Mouse (Mus musculus): ENCODE measurements around the gene Xbp1.
"Not testable (repeated sequence)": the region's sequence is repeated elsewhere in the genome, so short reads cannot be mapped to it uniquely, and the experiment has no call there.

Gene Xbp1

DNA sequence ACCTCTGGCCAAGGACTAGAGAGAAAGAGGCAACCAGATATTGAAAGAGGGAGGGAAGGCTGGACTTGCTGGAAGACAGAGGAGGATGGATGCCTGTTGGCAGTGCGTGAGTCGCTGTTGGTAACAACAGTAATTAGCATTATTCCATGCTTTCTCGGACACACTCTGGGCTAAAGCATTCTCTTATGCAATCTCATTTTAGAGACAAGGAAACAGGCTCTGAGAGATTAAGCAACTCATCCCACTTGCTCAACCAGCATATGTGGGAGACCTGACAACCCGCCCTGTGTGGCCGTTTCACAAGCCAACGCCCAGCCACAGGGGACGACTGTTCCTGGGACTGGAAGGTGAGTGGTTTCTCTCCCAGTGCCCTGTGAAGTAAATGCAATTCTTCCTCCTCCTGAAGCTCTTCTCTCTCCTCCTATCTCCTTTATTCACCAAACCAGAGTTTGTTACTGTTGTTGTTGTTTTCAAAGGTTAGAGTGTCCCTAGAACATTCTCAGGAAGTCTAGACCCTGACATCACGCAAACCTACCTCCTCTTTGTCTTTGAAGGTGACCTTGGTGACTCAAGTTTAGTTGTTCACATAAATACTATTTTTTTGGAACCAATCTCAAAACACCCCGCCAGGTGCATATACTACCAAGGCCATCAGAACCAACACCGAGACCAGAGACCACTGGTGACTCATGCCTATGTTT, 18.0 kb upstream of the Xbp1 start:
- peak; percentile 91 for DNase-seq

DNA sequence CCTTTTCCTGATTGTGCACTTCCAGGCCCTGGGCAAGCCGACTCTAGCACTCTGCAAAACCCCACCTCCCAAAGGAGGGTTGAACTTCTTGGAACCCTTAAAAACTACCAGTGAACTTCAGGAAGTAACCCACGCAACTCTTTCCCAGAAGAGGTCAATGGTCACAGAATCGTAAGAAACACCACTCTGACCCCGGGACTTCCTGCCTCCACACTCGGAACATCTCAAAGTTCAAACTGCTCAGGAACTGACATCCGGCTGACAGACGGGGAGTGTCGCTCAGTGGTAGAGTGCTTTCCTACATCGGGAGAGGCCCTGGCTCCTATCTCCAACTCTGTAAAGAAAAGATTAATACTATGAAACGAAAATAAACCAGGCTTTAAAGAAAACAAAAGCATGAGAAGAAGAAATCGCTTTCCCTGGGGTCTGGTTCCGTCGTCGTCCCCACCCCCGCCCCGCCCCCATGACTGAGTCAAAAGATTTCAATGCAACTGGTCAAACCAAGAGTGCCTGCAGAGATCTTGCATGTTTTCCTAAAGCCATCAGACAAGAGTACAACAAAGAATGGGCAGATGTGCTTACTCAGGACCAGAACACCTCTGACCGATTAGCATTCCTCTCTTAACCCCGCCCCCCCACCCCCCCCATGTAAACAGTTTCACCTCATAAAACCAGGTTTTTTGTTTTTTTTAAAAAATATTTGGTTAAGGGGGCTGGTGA, 14.4 kb upstream of the Xbp1 start:
- DNase-seq, result peak; percentile 98

DNA sequence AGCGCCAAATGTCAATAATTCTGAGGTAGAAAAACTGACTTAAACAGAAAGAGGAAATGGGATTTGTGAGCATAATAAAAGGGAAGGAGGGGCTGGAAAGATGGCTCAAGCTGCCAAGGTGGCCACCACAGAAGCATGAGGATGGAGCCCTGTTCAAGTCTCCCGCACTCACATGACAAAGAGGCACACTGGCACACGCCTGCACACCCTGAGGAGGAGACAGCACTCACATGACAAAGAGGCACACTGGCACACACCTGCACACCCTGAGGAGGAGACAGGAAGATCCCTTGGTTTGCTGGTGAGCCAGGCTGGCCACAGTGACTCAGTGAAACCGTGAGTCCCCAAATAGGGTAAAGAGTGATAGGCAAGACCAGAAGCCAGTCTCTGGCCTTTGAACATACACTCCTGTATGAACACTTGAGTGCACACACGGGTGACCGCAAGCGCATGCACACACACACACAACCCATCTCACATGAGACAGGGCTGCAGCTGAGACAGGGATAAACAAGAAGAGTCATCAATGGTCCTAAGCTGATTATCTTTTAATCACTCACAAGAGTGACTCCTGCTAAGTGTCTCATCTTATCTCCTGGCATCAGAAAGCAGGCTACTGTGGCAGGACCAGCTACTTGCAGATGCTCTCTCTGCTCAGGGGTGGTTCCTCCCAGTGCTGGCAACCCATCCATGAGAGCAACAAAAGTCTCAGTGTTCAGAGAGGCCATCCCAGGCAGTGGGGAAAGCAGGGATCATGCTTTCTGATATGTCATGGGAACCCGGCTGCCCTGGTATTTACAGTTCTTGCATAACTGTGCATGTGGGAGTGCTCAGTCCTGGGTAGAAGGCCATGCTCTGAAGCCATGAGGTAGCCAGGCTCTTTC, 11.0 kb upstream of the Xbp1 start:
- DNase-seq, result peak; percentile 92

DNA sequence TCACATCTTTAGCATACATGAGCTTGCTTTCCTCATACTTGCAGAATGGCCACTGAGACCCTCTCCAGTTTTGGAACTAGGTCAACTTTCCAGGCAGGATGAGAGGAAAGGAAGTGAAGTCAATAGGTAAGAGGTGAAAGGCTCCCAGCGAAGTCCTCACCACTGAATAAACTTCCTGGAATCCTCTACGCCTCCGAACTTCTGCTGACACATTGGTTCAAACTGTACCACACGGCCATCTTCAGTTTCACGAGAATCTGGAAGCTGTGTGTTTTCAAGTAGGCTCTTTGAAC, 10.4 kb upstream of the Xbp1 start:
- no peak for DNase-seq

DNA sequence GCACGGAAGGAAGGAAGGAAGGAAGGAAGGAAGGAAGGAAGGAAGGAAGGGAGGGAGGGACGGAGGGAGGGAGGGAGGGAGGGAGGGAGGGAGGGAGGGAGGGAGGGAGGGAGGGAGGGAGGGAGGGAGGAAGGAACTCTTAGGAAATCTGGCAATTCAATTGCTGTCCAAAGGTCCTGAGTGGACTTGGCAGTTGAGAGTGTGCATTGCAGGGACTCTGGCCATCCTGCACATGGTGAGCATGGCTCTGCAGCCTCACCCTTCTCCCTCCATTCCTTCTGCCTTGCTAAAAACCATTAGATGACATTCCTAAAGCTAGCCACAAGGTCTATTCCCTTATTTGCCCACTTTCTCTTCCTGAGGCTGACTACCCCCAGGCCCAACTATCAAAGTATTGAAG, 9.8 kb upstream of the Xbp1 start:
- not testable (repeated sequence) for DNase-seq

DNA sequence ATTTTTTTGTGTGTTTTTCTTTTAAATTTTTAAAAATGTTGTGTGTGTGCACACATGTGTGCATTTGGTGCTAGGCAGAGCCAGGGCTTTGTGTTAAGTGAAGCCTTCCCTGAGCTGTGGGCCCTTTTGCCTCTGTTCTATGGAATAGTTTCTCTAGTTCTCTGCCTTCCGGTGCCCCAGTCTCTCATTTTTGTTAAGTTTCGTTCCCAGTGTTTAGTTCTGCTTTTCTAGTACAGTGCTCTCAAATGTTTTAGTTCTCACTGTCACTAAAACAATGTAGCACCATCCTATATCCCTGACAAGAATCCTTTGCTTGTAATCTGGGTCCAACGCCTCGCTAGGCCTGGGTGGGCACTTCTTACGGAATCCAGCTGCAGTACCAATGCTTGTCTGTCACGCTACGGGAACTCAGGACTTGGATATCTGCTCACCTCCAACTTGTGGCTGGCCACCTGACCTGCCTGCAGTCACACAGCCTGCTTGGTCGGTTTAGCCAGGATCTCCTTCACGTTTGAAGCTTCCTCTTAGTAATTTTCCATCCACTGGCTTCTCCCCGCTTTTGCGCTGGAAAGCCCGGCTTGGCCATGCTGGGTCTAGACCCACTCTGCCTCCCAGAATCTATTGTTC, 8.2 kb upstream of the Xbp1 start:
- DNase-seq, result peak; percentile 87

DNA sequence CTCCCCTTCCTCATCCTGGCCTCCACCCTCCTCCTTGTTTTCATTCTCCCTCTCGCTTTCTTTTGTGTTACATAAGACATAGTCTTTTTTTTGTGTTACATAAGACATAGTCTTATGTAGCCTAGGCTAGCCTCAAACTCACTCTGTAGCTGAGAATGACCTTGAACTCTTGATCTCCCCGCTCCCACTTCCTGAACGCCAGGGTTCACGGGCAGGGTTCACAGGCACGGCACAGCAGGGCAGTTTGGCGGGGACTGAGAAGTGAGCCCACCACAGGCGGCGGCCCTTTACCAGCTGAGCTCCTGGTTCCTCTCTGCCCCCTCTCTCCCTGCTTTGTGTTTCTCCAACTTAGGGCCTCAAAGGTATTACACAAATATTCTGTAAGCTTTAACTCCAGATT, 7.5 kb upstream of the Xbp1 start:
- peak; percentile 61 for DNase-seq

DNA sequence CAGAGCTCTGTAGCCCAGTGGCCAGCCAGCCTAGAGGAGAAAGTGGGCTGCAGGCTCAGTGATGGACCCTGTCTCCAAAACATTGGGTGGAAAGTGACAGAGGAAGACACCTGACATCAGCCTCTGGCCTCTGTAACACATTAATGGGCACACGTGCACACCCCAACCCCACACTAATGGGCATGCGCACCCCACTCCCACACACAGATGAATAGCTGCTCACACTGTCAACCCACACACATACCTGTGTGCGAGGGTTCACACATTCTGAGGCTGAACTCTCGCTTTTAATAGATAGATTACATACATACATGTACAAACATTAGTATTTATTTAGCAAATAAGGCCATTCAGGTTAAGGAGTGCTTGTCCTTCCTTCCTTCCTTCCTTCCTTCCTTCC, 6.4 kb upstream of the Xbp1 start:
- DNase-seq, result peak; percentile 70

DNA sequence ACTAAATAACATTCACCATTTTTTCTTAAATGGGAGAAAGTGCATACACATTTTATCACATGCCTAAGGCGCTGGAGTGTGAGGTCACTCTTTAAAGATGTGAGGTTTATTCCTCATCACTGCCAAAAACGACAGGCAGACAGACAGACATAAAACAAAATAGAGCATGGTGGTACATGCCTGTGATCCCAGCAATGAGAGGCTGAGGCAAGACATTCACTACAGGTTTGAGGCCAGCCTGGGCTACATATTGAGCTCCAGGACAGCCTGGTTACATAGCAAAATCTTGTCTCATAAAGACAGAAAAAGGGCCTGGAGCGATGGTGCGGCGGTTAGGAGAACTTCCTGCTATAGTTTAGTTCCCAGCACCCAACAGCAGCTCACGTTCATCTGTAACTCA, 5.3 kb upstream of the Xbp1 start:
- peak; percentile 75 for DNase-seq

DNA sequence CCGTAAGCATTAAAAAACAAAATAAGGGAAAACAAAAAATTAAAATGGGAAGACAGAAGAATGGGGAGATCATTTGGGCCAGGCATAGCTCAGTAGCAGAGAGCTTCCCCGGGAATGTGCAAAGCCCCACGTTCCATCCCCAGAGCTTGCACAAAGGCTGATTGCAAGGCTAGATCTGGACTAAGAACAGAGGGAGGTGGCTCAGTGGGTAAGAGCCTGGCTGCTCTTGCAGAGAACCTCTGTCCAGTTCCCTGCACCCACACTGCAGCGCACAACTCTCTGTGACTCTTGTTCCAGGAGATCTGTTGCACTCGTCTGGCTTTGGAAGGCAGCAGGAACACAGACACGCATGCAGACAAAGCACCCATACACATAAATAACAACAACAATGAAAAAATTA, 4.8 kb upstream of the Xbp1 start:
- DNase-seq, result peak; percentile 79

DNA sequence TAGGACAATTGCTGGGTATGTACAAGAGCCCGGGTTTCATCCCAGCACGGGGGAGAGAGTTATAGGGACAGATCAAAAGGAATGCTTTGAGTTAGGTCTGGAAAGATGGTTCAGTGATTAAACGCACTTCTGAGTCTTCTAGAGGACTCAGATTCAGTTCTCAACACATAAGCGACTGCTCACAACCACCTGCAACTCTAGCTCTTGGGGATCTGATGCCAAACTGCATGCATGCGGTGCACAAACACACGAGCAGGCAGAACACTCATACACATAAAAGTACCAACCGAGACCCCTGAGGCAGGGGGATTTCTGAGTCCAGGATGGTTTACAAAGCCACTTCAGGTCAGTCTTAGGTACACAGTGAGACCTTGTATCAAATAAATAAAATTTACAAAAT, 4.3 kb upstream of the Xbp1 start:
- DNase-seq, result peak; percentile 68

DNA sequence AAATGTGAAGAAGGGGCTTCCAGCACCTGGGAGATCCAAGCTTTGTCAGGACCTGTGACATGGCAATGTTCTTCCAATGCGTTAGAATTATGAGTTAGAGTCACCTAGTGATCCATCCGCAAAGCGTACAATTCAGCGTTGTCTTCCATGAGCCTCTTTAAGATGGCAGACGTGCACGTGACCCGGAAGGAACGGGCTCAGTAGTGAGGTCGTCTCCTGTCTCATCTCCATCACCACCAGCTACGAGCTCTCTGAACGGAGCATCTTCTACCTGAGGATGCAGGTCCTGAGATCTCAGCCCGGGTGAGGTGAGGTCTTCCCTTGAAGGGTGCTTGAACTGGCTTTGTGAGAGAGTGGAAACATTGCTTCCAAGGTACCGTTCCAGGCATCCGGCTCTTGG, 3.8 kb upstream of the Xbp1 start:
- peak; percentile 86 for DNase-seq

DNA sequence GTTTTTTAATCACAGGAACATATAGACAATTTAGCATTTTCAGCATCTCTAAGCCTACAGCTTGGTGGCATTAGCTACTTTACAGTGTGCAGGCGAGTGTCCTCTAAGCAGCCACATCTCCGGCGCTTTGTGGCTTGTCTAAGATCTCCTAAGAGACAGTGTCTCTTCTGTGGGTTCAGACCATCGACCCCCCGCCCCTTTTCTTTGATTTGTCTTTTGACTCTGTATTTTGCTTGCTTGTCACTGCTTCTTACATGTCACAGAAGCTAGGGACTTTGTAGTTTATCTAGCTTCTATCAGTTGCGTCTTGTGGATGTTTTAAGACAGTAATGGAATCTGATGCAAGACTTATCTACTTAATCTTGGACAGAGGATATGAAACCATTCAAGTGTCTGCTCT, 3.1 kb upstream of the Xbp1 start:
- DNase-seq, result peak; percentile 45

DNA sequence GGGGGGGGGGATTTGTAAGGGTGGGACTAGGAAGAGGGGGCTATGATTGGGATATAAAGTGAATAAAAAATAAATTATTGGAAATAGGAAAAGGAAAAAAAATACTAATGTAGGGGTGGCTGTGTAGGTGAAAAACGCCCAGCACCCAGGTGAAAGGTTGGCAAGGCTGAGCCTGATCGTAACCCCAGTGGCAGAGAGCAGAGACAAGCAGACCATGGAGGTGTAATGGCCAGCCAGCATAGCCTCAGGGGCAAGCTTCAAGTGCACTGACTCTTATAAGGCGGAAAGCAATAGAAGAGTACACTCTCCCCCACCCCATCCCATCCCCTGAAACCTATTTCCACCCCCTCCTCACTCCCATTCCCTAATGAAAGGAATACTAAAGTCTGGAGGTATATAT, 778 bp upstream of the Xbp1 start:
- DNase-seq, result peak; percentile 93

DNA sequence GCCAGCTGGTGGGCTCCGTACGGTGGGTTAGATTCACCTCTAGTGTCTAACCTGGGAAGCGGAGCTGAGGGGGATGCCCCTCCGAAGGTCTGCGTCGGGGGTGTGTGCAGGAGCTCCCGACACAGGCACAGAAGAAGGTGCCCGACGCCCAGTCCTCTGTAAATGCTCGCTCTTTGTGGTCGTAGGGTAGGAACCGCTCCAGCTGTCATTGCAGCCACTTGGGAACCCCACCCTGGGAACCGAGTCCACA, 732 bp downstream of the Xbp1 start:
- DNase-seq, result no peak

DNA sequence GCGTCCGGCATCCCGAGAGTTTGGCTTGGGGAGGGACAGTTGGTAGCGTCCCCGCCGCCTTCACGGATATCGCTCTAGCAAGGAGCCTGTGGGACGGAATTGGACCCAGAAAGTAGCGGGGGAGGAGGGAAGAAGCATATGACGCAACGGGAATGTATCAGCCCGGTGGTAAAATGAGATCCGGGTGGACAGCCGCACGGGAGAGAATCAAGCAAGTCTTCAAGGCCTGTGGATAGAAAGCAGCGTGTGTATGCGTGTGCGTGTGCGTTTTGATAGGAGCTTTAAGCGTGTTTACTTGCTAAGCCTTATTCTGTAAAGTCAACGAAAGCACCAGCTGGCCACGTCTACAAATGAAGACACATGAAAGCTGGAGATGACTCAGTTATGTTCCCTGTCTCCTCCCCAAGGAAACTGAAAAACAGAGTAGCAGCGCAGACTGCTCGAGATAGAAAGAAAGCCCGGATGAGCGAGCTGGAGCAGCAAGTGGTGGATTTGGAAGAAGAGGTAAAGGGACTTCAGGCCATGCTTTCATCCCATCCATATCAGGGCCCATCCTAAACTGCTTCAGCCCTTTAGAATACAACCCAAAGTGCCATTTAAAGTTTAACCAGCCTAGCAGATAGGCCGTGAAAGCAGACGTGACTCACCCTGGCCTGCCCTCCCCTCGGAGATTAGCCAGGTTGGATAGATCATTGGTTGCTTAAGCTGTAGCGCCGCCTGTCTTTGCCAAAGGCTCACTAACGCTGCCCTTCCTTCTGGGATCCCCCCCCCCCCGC, 1.2 kb downstream of the Xbp1 start:
- DNase-seq, result peak; percentile 98

DNA sequence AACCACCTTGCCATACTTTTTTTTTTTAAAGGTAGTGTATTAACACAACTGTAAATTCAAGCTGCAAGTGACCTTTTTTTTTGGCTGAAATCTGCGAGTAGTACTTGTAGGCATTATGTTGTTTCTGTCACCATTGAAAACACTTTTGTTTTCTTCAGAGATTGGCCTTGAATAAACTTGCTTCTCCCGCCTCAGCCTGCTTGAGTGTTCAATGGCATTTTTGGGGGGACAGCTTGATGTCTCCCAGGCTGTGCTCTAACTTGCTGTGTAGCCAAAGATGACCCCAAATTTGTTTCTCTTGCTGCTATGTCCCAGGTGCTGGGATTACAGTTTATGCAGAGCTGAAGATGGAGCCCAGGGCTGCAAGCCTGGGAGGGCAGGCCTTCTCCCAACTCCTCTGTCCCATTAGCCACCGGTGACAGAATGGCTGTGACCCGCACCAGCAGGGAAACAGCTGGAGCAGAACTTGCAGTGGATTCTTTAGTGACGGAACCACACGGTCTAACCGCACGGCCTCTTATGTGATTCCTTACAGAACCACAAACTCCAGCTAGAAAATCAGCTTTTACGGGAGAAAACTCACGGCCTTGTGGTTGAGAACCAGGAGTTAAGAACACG, 2.4 kb downstream of the Xbp1 start:
- DNase-seq, result peak; percentile 87

DNA sequence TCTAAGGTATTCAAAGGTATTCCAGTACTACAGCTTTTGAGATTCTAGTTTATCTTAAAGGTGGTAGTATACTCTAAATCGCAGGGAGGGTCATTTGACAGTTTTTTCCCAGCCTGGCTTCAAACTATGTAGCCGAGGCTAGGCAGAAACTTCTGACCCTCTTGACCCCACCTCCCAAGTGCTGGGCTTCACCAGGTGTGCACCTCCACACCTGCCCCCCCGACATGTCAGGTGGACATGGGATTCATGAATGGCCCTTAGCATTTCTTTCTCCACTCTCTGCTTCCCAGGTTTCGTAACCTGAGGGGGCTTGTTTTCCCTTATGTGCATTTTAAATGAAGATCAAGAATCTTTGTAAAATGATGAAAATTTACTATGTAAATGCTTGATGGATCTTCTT, 5.0 kb downstream of the Xbp1 start:
- DNase-seq, result peak; percentile 79

DNA sequence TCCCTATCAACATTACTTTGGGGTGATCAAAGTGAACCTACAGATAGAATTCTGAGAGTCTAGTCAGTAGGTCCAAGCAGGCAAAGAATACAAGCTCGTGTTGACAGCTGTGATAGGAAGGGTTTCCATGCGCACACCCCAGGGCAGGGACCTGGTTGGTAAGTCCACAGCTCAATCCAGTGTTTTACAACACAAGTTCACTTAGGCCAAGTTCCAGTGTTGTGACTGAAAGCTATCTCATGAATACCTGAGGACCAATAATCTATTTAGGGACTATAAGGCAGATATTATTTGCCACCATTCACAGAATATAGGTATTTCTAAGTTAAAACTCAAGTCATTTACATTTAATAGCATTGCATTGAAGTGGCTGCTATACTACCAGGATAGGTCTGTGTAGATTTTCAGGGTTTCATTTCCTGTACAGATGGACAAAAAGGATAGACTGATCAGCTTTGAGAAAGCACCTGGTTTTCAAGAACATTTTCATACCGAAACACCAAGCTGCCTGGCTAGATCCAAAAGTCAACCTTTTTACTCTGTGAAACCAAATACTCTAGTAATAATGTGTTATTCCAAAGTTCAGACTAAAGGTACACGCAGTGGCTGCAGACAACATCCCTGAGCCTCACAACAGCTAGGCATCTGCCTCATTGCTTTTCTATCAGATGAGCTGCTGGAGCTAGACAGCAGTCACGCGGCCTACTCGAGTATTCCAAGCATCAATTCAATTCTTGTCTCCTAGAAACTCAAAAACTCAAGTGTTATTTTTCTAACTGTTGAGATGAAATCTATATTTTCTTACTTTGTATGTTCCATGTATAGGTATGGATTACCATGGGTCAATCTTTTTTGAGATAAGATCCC, 6.3 kb downstream of the Xbp1 start:
- DNase-seq, result peak; percentile 28

DNA sequence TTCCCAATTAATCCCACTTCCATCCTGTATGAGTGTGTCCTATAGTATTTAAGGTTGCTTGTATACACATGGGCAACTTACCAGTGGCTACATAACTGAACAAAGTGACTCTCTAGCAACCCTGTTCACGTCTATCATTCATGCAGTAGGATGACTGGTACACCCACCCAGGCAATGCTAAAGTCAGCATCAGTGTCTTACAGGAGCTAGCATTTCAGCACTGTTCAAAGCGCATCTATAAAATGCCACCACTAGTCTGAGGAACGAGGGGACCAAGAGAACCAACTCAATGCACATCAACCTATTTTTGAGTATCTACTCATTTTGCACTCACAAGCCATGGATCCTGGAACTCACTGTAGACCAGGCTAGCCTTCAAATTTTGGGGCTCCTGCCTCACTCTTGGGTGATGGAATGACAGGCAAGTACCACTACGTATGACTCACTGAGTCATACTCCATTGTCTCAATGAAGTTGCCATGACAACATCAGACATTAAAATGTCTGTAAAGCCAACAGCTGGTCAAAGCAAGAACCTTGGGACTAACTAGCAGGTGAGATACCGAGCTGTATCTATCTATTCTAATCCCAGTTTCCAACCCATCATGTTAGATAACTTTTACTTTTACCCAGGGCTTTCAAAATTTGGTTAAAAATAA, 7.5 kb downstream of the Xbp1 start:
- peak; percentile 72 for DNase-seq

DNA sequence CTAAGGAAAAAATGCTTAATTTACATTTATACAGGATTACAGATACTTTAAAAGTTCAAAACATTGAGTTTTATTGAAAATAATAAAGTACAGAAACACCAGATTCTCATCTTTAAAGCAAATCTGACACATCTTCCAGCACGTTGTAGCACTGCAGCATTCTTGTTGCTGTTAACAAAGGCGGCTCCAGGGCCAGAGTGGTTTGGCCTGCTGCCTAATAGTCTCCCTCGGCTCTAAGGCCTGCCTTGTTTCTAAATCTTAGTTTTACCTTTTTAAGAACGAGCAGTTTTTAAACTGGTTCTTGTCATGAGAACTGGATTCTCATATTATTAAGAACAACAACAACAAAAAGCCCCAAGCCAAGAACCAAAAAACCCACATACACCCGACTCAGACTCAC, 8.4 kb downstream of the Xbp1 start:
- DNase-seq, result peak; percentile 81
